Mouse (Mus musculus) heart, postnatal 10 days (tissue): ENCODE measurements around the gene Btbd6. TPM values are rescaled to one million over a fixed set of nuclear protein-coding genes. Genes with fewer than 3 reads are reported as not detected.

Experiments
- DNase-seq, 2 experiments: peaks; one replicate each; pipeline ENCODE4 v3.0.0; 2021
- intact Hi-C: fragments of 180-260 bp; cut with DNase I; formaldehyde crosslinking; loops from one replicate; pipeline ENCODE4 v1.15.1; 2025
- total RNA-seq, 2 experiments: library from RNA; stranded (reverse); gene quantifications; 2 replicates each; pipeline ENCODE4 v1.2.3; 2021

Gene Btbd6
- total RNA-seq, 2 experiments from 2014 or later, result 22.9 to 24.5 TPM

GRCm38 (mm10) chr12:112952433-112952832 lies 23.8 kb upstream of the Btbd6 start:
- DNase-seq, result peak; percentile 82 to 86
- intact Hi-C loops, result loop anchor here (10.0 kb wide), 1 partner anchor 78 kb away; no protein-coding TSS in a partner anchor

- no peak for DNase-seq
- intact Hi-C loops, result loop anchor here (10.0 kb wide), 1 partner anchor 78 kb away; no protein-coding TSS in a partner anchor
These were observed 23.2 kb upstream of the Btbd6 start for GRCm38 (mm10) chr12:112952926-112953565.

- DNase-seq, result peak; percentile 80 to 90
- intact Hi-C loops, result loop anchor here (5.0 to 10.0 kb wide), 4 partner anchors 81 to 202 kb away; partner anchors contain the start of gene Tedc1
These were observed 20.5 kb upstream of the Btbd6 start for GRCm38 (mm10) chr12:112955800-112956199.

DNA sequence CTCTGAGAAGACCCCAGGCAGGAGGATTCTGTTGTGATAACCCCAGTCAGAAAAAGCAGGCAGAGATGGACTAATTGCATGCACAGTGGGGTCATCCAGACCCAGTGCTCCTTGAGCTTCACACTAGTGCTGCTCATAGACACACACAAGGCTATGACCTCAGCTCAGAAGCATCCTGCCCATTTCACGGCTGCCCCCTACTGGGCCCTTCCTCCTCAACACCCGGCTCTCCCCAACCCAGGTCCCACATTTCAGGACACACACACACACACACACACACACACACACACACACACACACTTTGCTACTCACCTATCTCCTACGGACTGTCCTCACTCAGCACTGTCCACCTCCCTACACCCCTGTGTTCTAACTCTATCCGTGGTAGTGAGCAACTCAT lies 18.0 kb upstream of the Btbd6 start:
- intact Hi-C loops, result loop anchor here (5.0 to 10.0 kb wide), 4 partner anchors 84 to 199 kb away; partner anchors contain the start of gene Tedc1
- DNase-seq, result peak; percentile 68 to 78

DNA sequence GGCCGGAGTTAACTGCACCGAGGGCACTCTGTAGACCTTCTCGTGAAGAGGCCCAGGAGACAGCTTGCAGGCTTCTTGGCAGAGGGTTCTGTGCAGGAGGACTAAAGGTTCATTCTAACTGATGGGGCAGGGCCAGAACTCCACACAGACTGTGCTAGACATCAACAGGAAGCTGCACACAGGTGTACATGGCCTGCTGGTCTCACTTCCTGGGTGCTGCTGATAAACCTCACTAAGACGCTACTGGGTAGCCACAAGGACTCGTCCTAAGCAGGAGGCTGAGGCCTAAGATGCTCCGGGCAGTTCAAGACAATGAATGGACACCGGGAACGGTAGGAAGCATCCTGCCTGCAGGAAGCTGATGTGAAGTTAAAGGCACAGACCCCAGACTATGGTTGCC lies 16.9 kb upstream of the Btbd6 start:
- intact Hi-C loops, result loop anchor here (5.0 to 10.0 kb wide), 4 partner anchors 85 to 198 kb away; partner anchors contain the start of gene Tedc1
- no peak for DNase-seq

DNA sequence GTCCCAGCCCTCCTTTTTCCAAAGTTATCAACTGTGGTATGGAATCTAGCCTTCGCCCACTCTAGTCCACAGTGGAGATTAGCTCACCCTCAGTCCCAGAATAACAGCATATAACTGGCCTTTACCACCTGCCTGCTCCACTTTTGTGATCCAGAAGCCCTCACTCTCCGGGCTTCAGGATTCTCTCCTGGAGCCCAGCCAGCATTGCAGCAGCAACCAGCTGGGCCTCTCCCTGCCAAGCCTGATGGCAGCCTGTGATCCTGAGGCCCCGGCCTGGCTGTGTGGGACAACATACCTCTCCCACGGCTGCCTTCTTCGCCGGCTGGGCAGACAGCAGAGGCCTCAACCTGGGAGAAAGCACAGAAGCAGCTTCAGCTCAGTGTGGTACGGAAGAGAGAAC lies 14.9 kb upstream of the Btbd6 start:
- intact Hi-C loops, result no loop called here
- DNase-seq, result peak; percentile 80 to 84

DNA sequence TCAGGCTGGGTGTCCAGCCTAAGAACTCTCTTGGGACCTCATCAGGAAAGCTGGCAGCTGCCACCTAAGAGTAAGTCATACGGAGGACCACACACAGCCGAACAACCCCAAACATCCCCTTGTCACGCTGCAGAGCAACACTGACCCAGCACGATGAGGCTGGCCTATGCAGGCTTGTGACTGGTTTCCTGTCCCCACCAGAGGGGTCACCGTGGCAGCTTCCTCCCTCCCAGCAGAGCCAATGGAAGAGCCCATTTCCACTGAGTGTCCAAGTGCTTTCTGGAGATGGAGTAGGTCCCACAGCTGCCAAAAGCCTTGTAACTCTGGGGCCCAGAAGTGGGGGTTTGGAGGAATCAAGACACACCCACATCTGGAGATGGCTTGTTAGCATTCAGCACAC lies 14.4 kb upstream of the Btbd6 start:
- DNase-seq, result no peak
- intact Hi-C loops, result no loop called here

GRCm38 (mm10) chr12:112965783-112966182 lies 10.5 kb upstream of the Btbd6 start:
- DNase-seq, result no peak
- intact Hi-C loops, result no loop called here

DNA sequence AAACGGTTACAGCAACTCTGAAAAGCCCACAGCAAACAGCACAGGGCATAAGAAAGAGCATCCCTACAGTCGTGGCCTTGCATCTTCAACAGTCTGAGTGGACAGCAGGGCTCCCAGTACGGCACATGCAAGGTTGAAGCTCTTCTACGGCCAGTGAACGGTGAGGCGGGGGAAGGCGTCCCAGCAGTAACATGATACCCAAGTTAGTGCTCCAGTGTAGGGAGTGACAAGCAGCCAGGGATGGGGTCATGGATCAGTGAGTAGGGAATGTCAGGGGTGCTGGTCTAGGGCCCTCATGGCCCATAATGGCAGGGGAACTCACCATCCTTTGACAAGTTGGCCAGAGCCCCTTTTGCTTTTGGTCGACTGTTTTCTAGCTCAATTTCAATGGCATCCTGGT lies 7.3 kb upstream of the Btbd6 start:
- intact Hi-C loops, result no loop called here
- DNase-seq, result no peak

DNA sequence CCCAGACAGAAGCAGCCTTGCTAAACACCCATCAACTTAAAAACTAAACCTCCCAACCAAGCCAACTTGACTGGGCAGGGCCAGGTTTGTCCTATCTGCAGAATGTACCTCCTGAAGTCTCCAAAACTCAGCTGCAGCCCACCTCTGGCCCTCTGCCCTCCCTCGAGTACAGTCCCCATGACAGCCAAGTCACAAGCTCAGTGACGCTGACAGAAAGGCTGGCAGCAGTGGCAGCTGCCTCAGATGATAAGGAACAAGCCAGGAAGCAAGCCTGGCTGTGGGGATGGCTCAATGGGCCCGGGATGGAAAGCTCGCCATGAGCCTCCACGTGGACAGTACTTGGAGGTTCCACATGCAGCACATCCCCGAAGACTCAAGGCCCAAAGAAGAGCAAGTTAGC lies 6.7 kb upstream of the Btbd6 start:
- intact Hi-C loops, result no loop called here
- peak; percentile 39 to 62 for DNase-seq

- intact Hi-C loops, result no loop called here
- no peak for DNase-seq
These were observed 1.5 kb upstream of the Btbd6 start for GRCm38 (mm10) chr12:112974736-112975135.

- intact Hi-C loops, result no loop called here
These were observed 874 bp downstream of the Btbd6 start for GRCm38 (mm10) chr12:112977156-112977555.

DNA sequence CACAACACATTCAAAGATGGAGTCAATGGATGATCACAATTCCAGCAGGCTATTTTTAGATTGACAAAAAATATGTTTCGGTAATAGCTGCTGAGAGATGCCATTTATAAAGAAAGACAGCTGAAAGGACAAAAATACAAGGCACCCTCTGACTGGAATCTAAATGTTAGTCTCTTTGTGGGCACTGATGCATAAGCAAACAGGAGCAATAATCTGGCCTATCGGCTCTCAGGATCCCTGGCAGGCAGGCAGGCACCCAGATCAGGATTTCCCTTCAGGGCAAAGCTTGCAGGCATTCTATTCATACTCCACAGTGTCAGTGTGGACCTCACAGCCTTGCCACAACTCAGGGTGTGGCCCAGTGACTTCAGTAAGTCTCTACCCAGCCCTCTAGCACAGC lies 5.7 kb downstream of the Btbd6 start:
- DNase-seq, result no peak
- intact Hi-C loops, result no loop called here

More at GRCm38 (mm10) chr12:112977156-112977555, 874 bp downstream of the Btbd6 start:
- DNase-seq, result no peak

- no peak for DNase-seq
- intact Hi-C loops, result no loop called here
These were observed 9.1 kb downstream of the Btbd6 start for GRCm38 (mm10) chr12:112985346-112985745.

GRCm38 (mm10) chr12:112987877-112988276 lies 11.6 kb downstream of the Btbd6 start:
- DNase-seq, result peak in 1 of 2 experiments; percentile 62
- intact Hi-C loops, result no loop called here

DNA sequence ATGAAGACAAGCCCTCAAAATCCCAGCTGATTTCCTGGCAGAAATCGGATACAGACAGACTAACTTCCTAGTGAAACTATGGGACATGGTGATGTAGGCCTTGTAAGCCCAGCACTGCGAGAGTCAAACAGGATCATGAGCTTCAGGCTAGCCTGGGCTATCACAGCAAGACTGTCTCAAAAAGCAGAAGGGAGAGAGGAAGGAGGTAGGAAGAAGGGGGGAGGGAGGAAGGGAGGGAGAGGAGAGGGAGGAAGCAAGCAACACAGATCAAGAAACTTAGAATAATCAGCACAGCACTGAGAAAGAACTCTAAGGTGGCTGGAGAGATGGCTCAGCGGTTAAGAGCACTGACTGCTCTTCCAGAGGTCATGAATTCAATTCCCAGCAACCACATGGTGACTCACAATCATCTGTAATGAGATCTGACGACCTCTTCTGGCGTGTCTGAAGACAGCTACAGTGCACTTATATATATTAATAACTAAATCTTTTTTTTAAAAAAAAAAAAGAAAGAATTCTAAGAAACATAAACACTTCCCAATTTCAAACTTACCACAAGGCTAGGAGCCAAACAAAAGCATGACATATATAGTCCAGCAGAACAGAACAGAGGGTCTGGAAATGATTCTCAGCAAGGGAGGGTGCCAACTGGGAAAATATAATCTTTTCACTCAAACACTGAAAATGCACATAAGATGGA lies 14.6 kb downstream of the Btbd6 start:
- intact Hi-C loops, result no loop called here
- DNase-seq, result no peak

DNA sequence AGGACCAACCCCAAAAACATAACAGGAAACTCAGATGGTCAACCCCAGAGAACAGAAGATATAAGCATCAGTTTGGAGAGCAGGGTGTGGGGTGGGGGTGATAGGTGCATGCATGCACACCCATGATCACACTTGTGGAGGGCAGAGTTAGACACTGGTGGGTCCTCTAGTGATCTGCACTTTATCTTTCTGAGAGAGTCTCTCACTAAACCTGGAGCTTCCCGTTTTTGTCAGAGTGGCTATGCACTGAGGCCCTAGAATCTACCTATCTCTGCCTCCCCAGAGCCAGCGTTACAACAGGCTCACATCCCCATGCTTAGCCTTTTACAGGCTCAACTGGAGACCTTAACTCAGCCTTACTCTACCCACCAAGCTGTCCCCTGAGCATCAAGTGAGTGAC lies 15.2 kb downstream of the Btbd6 start:
- no peak for DNase-seq
- intact Hi-C loops, result no loop called here

DNA sequence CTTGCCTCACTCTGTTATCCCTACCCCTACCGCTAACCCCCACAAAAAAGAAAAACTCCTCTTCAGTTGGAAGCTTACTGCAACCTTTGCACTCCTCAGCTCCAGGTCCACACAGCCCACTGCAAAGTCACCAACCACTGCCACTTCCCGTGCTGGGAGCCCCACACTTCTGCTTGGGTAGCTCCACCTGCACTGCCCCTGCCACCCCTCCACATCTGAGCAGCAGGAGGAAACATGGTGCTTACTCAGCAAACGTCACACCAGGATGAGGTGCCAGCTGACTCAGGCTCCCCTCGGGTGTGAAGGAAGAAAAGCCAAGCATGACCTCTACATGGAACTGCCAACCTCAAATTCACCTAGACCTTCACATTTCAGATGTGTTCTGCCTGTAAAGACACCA lies 17.9 kb downstream of the Btbd6 start:
- no peak for DNase-seq

DNA sequence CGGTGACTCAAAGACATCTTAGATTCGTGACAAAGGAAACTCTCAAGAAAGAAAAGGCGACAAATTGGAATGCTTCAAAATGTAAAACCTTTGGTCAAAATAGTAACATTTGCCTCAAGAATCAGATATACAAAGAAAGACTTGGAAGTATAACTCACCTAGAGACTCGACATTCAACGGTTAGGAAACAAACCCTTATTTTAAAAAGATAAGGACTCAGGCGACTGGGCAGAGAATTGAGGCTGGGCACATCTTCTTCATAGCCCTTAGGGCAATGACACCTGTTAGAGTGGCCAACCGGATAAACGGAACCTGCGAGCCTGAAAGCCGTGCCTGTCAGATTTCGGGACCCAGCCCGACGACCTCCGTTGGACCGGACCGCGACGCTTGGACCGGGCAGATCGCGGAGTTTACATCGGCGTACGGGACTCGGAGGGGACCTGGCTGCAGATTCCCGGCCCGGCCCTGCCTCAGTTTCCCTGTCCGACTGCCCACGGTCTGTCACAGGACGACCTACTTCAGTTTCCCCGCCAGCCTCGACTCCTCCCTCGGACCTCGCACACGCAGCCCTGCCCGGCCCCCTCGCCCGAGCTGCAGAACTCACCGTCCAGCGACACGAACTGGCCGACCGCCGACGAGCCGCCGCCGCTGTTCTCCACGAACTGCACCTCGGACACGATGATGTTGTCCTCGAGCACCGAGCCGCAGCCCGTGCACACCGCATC lies 23.4 kb downstream of the Btbd6 start:
- no peak for DNase-seq
- intact Hi-C loops, result no loop called here

More for the DNA sequence above, 17.9 kb downstream of the Btbd6 start:
- intact Hi-C loops, result no loop called here

DNA sequence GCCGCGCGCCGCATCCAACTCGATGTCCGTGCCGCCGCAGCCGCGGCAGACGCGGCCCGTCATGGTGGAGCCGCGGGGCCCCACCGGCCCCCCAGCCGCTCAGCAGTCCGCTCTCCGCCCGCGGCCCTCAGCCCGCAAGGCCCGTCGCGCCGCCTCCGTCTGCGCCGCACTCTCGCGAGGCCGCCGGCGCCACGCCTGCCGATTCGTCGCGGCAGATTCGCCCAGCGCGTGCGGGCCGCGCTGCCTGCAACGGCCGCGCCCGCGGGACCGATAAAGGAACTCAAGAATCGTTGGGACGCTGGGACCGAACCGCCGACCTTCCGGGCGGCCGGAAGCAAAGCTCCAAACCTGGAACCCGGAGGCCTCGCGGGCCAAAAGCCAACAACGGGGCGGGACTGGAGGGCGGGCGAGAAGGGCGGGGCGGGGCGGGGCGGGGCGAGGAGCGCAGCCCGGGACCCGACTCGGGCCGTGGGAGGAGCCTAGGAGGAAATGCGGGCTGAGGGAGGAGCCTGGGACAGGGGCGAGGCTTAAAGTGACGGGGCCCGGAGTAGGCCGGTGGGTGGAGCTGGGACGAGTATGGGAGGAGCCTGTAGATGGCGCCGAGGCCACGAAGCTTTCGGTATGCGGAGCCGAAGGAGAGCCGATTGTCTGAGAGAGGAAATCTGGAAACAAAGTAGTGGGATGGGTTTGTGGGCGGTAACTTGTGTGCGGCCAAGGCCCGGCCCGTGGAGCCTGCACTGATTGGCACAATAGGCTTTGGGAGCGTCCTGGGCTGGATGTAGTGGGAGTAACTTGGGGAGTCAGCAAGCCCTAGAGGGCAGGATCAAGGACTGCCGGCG lies 24.2 kb downstream of the Btbd6 start, which contains the start of gene Brf1:
TSS of gene Brf1 (minus strand) at position 411 of the 839 bp plus-strand sequence.
- intact Hi-C loops, result no loop called here
- DNase-seq, result peak; percentile 98
